Mouse (Mus musculus) neural tube, embryonic 12.5 days (tissue): ENCODE measurements at regions not wholly inside any gene's neighbourhood (a gene's known extent, or its start where the extent isn't known, plus 50 kb on each side); places are given as distances from the start of the nearest gene placed in this dataset.
"Not testable (repeated sequence)": the region's sequence is repeated elsewhere in the genome, so short reads cannot be mapped to it uniquely, and the experiment has no call there.

Source experiments
- ATAC-seq: fragments of 200-750 bp; cut with Nextera tagmentation; 2 replicates; pipeline ENCODE4 v1.8.0; 2017; ENCODE audit warnings: low read depth, mild to moderate bottlenecking, moderate TSS enrichment, moderate library complexity; ENCODE audit not compliant: low FRiP score
- H3K27ac ChIP-seq: fragments of 300-500 bp; sonication (generic); 2 replicates; pipeline ENCODE4 v1.5.1; 2016
- H3K27me3 ChIP-seq: fragments of 300-500 bp; sonication (generic); replicated peaks from 2 replicates; pipeline ENCODE4 v1.6.1; 2016; ENCODE audit warnings: mild to moderate bottlenecking
- H3K36me3 ChIP-seq: fragments of 300-500 bp; sonication (generic); 2 replicates; pipeline ENCODE4 v1.6.1; 2016; ENCODE audit warnings: mild to moderate bottlenecking
- H3K4me1 ChIP-seq: fragments of 300-500 bp; sonication (generic); 2 replicates; pipeline ENCODE4 v1.6.1; 2016
- H3K4me2 ChIP-seq: fragments of 300-500 bp; sonication (generic); replicated peaks from 2 replicates; pipeline ENCODE4 v1.6.1; 2016; ENCODE audit warnings: mild to moderate bottlenecking
- H3K4me3 ChIP-seq: fragments of 300-500 bp; sonication (generic); 2 replicates; pipeline ENCODE4 v1.5.1; 2016
- H3K9ac ChIP-seq: fragments of 300-500 bp; sonication (generic); 2 replicates; pipeline ENCODE4 v1.6.1; 2016; ENCODE audit warnings: mild to moderate bottlenecking
- H3K9me3 ChIP-seq: fragments of 300-500 bp; sonication (generic); 2 replicates; pipeline ENCODE4 v1.6.1; 2016; ENCODE audit warnings: mild to moderate bottlenecking
- WGBS: fragments of 180-500 bp; shearing (Covaris S2); methylation state at CpG from one replicate; pipeline ENCODE4 v1.1.7; 2016; 5-methylcytosine and 5-hydroxymethylcytosine counted together

DNA sequence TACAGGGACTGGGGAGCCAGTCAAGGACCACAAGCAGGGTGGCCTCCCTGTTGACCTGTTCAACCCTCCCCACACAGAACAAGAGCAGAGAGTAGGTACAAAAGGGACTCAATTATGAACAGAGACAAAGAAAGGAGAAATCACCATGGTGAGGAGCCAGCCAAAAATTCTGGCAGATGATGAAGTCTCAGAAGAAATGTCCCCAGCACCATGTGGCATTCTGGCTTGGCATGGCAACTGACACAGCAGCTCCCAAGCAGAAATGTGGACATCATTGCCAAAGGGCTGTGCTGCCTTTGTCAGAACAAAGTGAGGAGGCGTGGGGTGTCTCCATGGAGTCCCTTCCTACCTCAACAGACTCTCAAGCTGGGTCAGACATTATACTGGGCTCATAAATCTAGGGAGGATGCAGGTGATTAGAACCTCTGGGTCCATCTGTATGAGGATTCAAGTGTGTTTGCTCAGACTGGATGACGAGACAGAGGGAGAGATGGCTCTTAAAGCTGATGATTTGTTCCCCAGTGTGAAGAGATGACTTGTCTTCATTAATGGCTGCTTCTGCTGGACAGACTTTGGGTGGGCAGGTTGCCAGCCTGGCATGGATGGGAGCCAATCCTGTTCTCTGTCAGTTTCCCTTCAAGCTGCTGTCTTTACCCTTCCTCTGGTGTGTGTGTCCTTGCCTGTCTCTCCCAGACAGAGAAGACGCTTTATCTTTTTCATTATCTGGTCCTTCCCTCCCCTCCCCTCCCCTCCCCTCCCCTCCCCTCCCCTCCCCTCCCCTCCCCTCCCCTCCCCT, 120.5 kb upstream of the Fhl2 start:
- whole genome bisulfite sequencing = 54% methylated on average over 3 of the region's 3 CpGs

DNA sequence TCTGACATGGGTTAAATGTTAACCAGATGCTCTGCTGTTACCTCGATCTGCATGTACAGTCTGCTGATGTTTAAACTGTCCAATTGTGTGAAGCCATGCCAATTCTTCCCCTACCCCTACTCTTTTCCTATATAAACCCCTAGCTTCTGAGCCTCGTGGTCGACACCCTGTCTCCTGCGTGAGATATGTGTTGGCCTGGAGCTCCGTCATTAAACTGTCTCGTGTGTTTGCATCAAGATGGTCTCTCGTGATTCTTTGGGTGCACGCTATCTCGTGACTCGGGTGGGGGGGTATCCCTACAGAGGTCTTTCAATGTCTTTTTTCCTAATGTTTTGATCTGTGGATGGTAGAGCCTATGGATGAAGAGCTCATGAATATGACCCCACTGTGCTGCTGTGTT, 110.9 kb upstream of the Nck2 start:
- H3K9ac ChIP-seq, H3K4me1 ChIP-seq, ATAC-seq, H3K4me2 ChIP-seq, H3K4me3 ChIP-seq, H3K36me3 ChIP-seq, H3K27ac ChIP-seq, H3K27me3 ChIP-seq: not testable (repeated sequence)
- WGBS = 93% methylated on average over 10 of the region's 10 CpGs
- H3K9me3 ChIP-seq = peaks cover 11% of the 10 kb centered on the region; the same call in 1 of the 2 replicates

More for the DNA sequence above, 120.5 kb upstream of the Fhl2 start:
- H3K27ac ChIP-seq = no peak overlapping the region
- ATAC-seq = peak; percentile 63; the same call in 1 of the 2 replicates
- no peaks in the 10 kb centered on the region for H3K36me3 ChIP-seq
- H3K9me3 ChIP-seq = no peaks in the 10 kb centered on the region
- H3K9ac ChIP-seq = no peak overlapping the region
- H3K4me3 ChIP-seq = no peak overlapping the region
- H3K27me3 ChIP-seq = no peaks in the 10 kb centered on the region
- no peaks in the 10 kb centered on the region for H3K4me1 ChIP-seq
- no peak overlapping the region for H3K4me2 ChIP-seq

- Histone ChIP-seq H3K4me1 (no peaks in the 10 kb centered on the region; the same call in 1 of the 2 replicates), H3K4me3 (no peak overlapping the region), H3K9me3 (peaks cover 11% of the 10 kb centered on the region; the same call in 1 of the 2 replicates), H3K9ac (no peak overlapping the region), H3K36me3 (no peaks in the 10 kb centered on the region), H3K27me3 (no peaks in the 10 kb centered on the region), H3K4me2 (no peak overlapping the region), H3K27ac (no peak overlapping the region)
- no peak for ATAC-seq
- 79% methylated on average over 3 of the region's 3 CpGs for WGBS
These were observed 107.1 kb upstream of the Nck2 start for GRCm38 (mm10) chr1:43337168-43337784.

DNA sequence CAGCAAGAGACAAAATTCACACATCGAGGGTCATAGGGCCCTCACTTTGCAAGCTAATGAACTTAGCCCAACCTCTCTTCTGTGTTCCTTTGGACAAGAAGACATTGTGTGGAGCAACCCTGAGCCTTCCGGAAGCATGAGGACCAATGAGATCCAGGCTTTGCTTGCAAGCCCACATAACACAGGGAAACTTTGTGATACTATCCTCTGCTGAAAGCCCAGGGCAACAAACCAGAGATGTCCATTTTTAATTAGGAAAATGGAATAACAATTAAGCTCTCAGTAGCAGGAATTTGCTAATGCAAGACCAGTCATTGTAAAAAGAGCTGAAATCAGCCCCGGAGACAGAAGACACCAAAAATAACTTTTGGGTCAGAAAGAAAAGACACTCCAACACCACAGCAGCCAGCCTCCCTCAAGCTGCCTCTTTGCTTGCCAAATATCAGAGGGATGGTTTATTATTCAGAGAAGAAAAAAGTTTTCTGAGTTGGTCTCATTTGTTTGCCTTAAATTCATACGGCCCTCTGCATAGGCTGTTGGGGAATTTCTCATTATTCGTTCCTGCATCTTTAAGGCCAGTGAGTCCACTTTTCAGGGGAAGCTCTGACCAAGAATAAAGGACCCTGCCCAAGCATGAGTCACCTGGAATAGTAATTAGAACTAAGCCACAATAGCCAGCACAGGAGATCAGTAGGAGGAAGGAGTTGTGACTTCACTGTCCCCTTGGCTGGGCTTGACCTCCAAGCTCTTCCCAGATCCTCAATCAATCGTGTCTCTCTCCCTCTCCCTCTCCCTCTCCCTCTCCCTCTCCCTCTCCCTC, 106.1 kb upstream of the Nck2 start:
- WGBS = 74% methylated on average over 6 of the region's 6 CpGs
- peaks cover 4% of the 10 kb centered on the region; the same call in 1 of the 2 replicates for H3K9me3 ChIP-seq
- no peaks in the 10 kb centered on the region for H3K27me3 ChIP-seq
- no peak overlapping the region for H3K9ac ChIP-seq
- H3K36me3 ChIP-seq = no peaks in the 10 kb centered on the region
- H3K4me1 ChIP-seq = no peaks in the 10 kb centered on the region; the same call in 1 of the 2 replicates
- H3K4me2 ChIP-seq = no peak overlapping the region
- H3K27ac ChIP-seq = no peak overlapping the region
- ATAC-seq = no peak
- no peak overlapping the region for H3K4me3 ChIP-seq

- no peak for ATAC-seq
- WGBS = 85% methylated on average over 2 of the region's 2 CpGs
- Histone ChIP-seq H3K27ac (no peak overlapping the region), H3K27me3 (no peaks in the 10 kb centered on the region), H3K36me3 (no peaks in the 10 kb centered on the region), H3K4me2 (no peak overlapping the region), H3K4me3 (no peak overlapping the region), H3K9ac (no peak overlapping the region), H3K9me3 (no peaks in the 10 kb centered on the region), H3K4me1 (no peaks in the 10 kb centered on the region)
These were observed 101.5 kb upstream of the Nck2 start for GRCm38 (mm10) chr1:43342848-43343247.

GRCm38 (mm10) chr1:43343410-43343809, 101.0 kb upstream of the Nck2 start:
- Histone ChIP-seq H3K36me3 (no peaks in the 10 kb centered on the region), H3K4me3 (no peak overlapping the region), H3K4me2 (no peak overlapping the region), H3K9me3 (no peaks in the 10 kb centered on the region), H3K27ac (no peak overlapping the region), H3K4me1 (no peaks in the 10 kb centered on the region), H3K9ac (no peak overlapping the region), H3K27me3 (no peaks in the 10 kb centered on the region)
- 86% methylated on average over 2 of the region's 2 CpGs for WGBS
- no peak for ATAC-seq

DNA sequence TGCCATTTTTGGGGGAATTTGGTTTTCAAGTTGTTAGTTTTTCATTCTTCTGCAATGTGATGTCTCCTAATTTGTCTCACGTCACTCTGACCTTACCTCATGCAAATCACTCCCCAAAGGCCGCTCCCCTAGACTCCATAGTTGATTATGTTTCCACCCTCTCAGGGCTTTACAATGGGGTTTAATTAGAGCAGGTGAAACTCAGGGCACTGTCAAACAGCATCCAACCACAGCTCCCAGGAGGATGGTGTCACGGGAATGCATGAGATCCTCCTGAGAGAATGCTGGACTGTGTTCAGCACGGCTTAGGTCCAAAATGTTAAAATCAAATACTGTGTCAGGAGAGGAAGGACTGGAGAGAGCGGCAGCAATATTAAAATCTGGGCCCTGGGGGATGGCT, 100.4 kb upstream of the Nck2 start:
- ATAC-seq = no peak
- Histone ChIP-seq H3K27me3 (no peaks in the 10 kb centered on the region), H3K4me3 (no peak overlapping the region), H3K27ac (no peak overlapping the region), H3K4me1 (no peaks in the 10 kb centered on the region), H3K9me3 (no peaks in the 10 kb centered on the region), H3K36me3 (no peaks in the 10 kb centered on the region), H3K9ac (no peak overlapping the region), H3K4me2 (no peak overlapping the region)
- WGBS = 79% methylated on average over 5 of the region's 5 CpGs

- no peak for ATAC-seq
- WGBS = 78% methylated on average over 4 of the region's 4 CpGs
- Histone ChIP-seq H3K9me3 (no peaks in the 10 kb centered on the region), H3K27ac (no peak overlapping the region), H3K27me3 (no peaks in the 10 kb centered on the region), H3K36me3 (no peaks in the 10 kb centered on the region), H3K4me3 (no peak overlapping the region), H3K4me2 (no peak overlapping the region), H3K4me1 (no peaks in the 10 kb centered on the region), H3K9ac (no peak overlapping the region)
These were observed 97.2 kb upstream of the Nck2 start for GRCm38 (mm10) chr1:43347152-43347551.

DNA sequence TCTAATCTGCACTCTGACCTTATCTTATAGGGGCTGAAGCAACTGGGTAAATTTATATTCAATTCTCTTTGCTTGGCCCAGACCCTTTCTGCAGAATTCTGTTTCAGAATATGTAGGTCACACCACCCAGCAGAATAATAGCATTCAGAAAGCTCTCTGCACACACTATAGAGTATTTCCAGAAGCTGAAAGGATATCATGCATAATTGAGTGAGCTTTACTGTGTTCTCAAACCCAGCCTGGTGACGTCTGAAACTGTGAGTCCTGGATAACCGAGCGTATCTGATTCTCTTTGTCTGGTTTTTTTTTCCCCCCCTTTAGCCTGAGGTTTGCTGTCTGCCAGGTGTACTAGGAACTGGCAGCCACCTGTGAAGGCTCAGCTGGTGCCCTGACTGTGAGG, 94.4 kb upstream of the Nck2 start:
- no peak overlapping the region for H3K4me3 ChIP-seq
- no peak for ATAC-seq
- H3K27ac ChIP-seq = no peak overlapping the region
- H3K4me2 ChIP-seq = no peak overlapping the region
- H3K9ac ChIP-seq = no peak overlapping the region
- H3K27me3 ChIP-seq = no peaks in the 10 kb centered on the region
- H3K9me3 ChIP-seq = no peaks in the 10 kb centered on the region
- no peaks in the 10 kb centered on the region for H3K36me3 ChIP-seq
- no peaks in the 10 kb centered on the region for H3K4me1 ChIP-seq
- 60% methylated on average over 3 of the region's 3 CpGs for WGBS

GRCm38 (mm10) chr1:43358191-43358590, 86.2 kb upstream of the Nck2 start:
- Histone ChIP-seq H3K4me3 (no peak overlapping the region), H3K27ac (no peak overlapping the region), H3K36me3 (no peaks in the 10 kb centered on the region), H3K4me2 (no peak overlapping the region), H3K9me3 (no peaks in the 10 kb centered on the region), H3K9ac (no peak overlapping the region), H3K4me1 (peaks cover 29% of the 10 kb centered on the region), H3K27me3 (no peaks in the 10 kb centered on the region)
- ATAC-seq = peak; percentile 82
- WGBS = 28% methylated on average over 6 of the region's 6 CpGs

- H3K4me2 ChIP-seq = no peak overlapping the region
- ATAC-seq = no peak
- no peak overlapping the region for H3K27ac ChIP-seq
- no peaks in the 10 kb centered on the region for H3K36me3 ChIP-seq
- no peak overlapping the region for H3K4me3 ChIP-seq
- no peaks in the 10 kb centered on the region for H3K27me3 ChIP-seq
- H3K9ac ChIP-seq = no peak overlapping the region
- H3K9me3 ChIP-seq = no peaks in the 10 kb centered on the region
- peaks cover 29% of the 10 kb centered on the region for H3K4me1 ChIP-seq
- 72% methylated on average over 4 of the region's 4 CpGs for WGBS
These were observed 84.7 kb upstream of the Nck2 start for GRCm38 (mm10) chr1:43359662-43360061.

- no peaks in the 10 kb centered on the region for H3K9me3 ChIP-seq
- no peak overlapping the region for H3K4me3 ChIP-seq
- no peak for ATAC-seq
- H3K9ac ChIP-seq = no peak overlapping the region
- WGBS = 16% methylated on average over 8 of the region's 8 CpGs
- H3K4me2 ChIP-seq = peak overlapping the region; percentile 27; the same call in 1 of the 2 replicates
- H3K4me1 ChIP-seq = peaks cover 29% of the 10 kb centered on the region
- no peaks in the 10 kb centered on the region for H3K36me3 ChIP-seq
- no peaks in the 10 kb centered on the region for H3K27me3 ChIP-seq
- H3K27ac ChIP-seq = no peak overlapping the region
These were observed 84.1 kb upstream of the Nck2 start for GRCm38 (mm10) chr1:43360291-43360690.
